Mouse (Mus musculus): ENCODE measurements around the gene Wasf3. TPM values are rescaled to one million over a fixed set of nuclear protein-coding genes. Genes with fewer than 3 reads are reported as not detected.
"Not testable (repeated sequence)": the region's sequence is repeated elsewhere in the genome, so short reads cannot be mapped to it uniquely, and the experiment has no call there.

The Wasf3 gene
- polyA plus RNA-seq, 1 experiment = 65.3 TPM

- DNase-seq (ENCODE audit: extremely low spot score in 1 of 2, low spot score in 1 of 2) = no peak
These were observed 13.8 kb downstream of the Wasf3 start for GRCm38 (mm10) chr5:146398386-146399115.

- not testable (repeated sequence) for DNase-seq (ENCODE audit: extremely low spot score in 1 of 2, low spot score in 1 of 2)
These were observed 16.2 kb downstream of the Wasf3 start for GRCm38 (mm10) chr5:146401012-146401411.

- DNase-seq (ENCODE audit: extremely low spot score in 1 of 2, low spot score in 1 of 2) = no peak
These were observed 17.5 kb downstream of the Wasf3 start for GRCm38 (mm10) chr5:146402311-146402710.

- no peak for DNase-seq (ENCODE audit: extremely low spot score in 1 of 2, low spot score in 1 of 2)
These were observed 19.1 kb downstream of the Wasf3 start for GRCm38 (mm10) chr5:146403923-146404322.

- no peak for DNase-seq (ENCODE audit: extremely low spot score in 1 of 2, low spot score in 1 of 2)
These were observed 21.3 kb downstream of the Wasf3 start for GRCm38 (mm10) chr5:146406133-146406532.

- DNase-seq (ENCODE audit: extremely low spot score in 1 of 2, low spot score in 1 of 2) = no peak
These were observed 23.0 kb downstream of the Wasf3 start for GRCm38 (mm10) chr5:146407791-146408190.

- no peak for DNase-seq (ENCODE audit: extremely low spot score in 1 of 2, low spot score in 1 of 2)
These were observed 23.8 kb downstream of the Wasf3 start for GRCm38 (mm10) chr5:146408604-146409003.

- DNase-seq (ENCODE audit: extremely low spot score in 1 of 2, low spot score in 1 of 2) = no peak
These were observed 26.0 kb downstream of the Wasf3 start for GRCm38 (mm10) chr5:146410821-146411220.

- DNase-seq (ENCODE audit: extremely low spot score in 1 of 2, low spot score in 1 of 2) = peak; percentile 63 to 76
These were observed 28.1 kb downstream of the Wasf3 start for GRCm38 (mm10) chr5:146412743-146413430.

- DNase-seq (ENCODE audit: extremely low spot score in 1 of 2, low spot score in 1 of 2) = no peak
These were observed 29.8 kb downstream of the Wasf3 start for GRCm38 (mm10) chr5:146414611-146415010.

GRCm38 (mm10) chr5:146415218-146415617, 30.4 kb downstream of the Wasf3 start:
- no peak for DNase-seq (ENCODE audit: extremely low spot score in 1 of 2, low spot score in 1 of 2)

- DNase-seq (ENCODE audit: extremely low spot score in 1 of 2, low spot score in 1 of 2) = no peak
These were observed 31.7 kb downstream of the Wasf3 start for GRCm38 (mm10) chr5:146416331-146417110.

- no peak for DNase-seq (ENCODE audit: extremely low spot score in 1 of 2, low spot score in 1 of 2)
These were observed 33.3 kb downstream of the Wasf3 start for GRCm38 (mm10) chr5:146418092-146418491.

GRCm38 (mm10) chr5:146420081-146420480, 35.3 kb downstream of the Wasf3 start:
- no peak for DNase-seq (ENCODE audit: extremely low spot score in 1 of 2, low spot score in 1 of 2)

GRCm38 (mm10) chr5:146424711-146425326, 40.0 kb downstream of the Wasf3 start:
- peak; percentile 78 to 79 for DNase-seq (ENCODE audit: extremely low spot score in 1 of 2, low spot score in 1 of 2)

- no peak for DNase-seq (ENCODE audit: extremely low spot score in 1 of 2, low spot score in 1 of 2)
These were observed 40.9 kb downstream of the Wasf3 start for GRCm38 (mm10) chr5:146425656-146426055.

GRCm38 (mm10) chr5:146428109-146428508, 43.3 kb downstream of the Wasf3 start:
- DNase-seq (ENCODE audit: extremely low spot score in 1 of 2, low spot score in 1 of 2) = peak; percentile 38 to 75

- no peak for DNase-seq (ENCODE audit: extremely low spot score in 1 of 2, low spot score in 1 of 2)
These were observed 47.0 kb downstream of the Wasf3 start for GRCm38 (mm10) chr5:146431821-146432220.

- DNase-seq (ENCODE audit: extremely low spot score in 1 of 2, low spot score in 1 of 2) = no peak
These were observed 47.7 kb downstream of the Wasf3 start for GRCm38 (mm10) chr5:146432476-146432875.

- no peak for DNase-seq (ENCODE audit: extremely low spot score in 1 of 2, low spot score in 1 of 2)
These were observed 50.5 kb downstream of the Wasf3 start for GRCm38 (mm10) chr5:146435316-146435715.

- no peak for DNase-seq (ENCODE audit: extremely low spot score in 1 of 2, low spot score in 1 of 2)
These were observed 52.0 kb downstream of the Wasf3 start for GRCm38 (mm10) chr5:146436796-146437195.
